Mouse (Mus musculus): Measurements from ENCODE around the gene Trim15. TPM values are rescaled to one million over a fixed set of nuclear protein-coding genes. Genes with fewer than 3 reads are reported as not detected.

The Trim15 gene
- polyA plus RNA-seq, 1 experiment from 2014 or later = 0.10 TPM

- 44% methylated on average over 2 of the region's 2 CpGs for WGBS
- no peak overlapping the region for H3K4me3 ChIP-seq
- H3K27me3 ChIP-seq = peaks cover 14% of the 10 kb centered on the region
- H3K4me2 ChIP-seq = no peak overlapping the region
- H3K36me3 ChIP-seq = peaks cover 27% of the 10 kb centered on the region
- ATAC-seq (ENCODE audit: insufficient number of reproducible peaks, low FRiP score, low TSS enrichment, low read depth) = no peak
- no peaks in the 10 kb centered on the region for H3K9me3 ChIP-seq
- H3K9ac ChIP-seq = no peak overlapping the region
- no peak overlapping the region for H3K27ac ChIP-seq
- 0 out of 2 replicates have a peak, but pooled peaks cover 2% of the 10 kb centered on the region for H3K4me1 ChIP-seq
Measured at GRCm38 (mm10) chr17:36861680-36862079, 5.3 kb downstream of the Trim15 start.

- peaks cover 60% of the 10 kb centered on the region for H3K36me3 ChIP-seq
- no peak for ATAC-seq (ENCODE audit: insufficient number of reproducible peaks, low FRiP score, low TSS enrichment, low read depth)
- WGBS = 86% methylated on average over 3 of the region's 3 CpGs
Measured at GRCm38 (mm10) chr17:36858181-36858580, 8.8 kb downstream of the Trim15 start.

GRCm38 (mm10) chr17:36856236-36856635 is 10.8 kb downstream of the Trim15 start:
- H3K9me3 ChIP-seq = no peaks in the 10 kb centered on the region
- no peak overlapping the region for H3K4me3 ChIP-seq
- H3K4me1 ChIP-seq = no peaks in the 10 kb centered on the region
- no peaks in the 10 kb centered on the region for H3K27me3 ChIP-seq
- 92% methylated on average over 4 of the region's 4 CpGs for WGBS
- peaks cover 80% of the 10 kb centered on the region for H3K36me3 ChIP-seq
- no peak for ATAC-seq (ENCODE audit: insufficient number of reproducible peaks, low FRiP score, low TSS enrichment, low read depth)
- H3K27ac ChIP-seq = no peak overlapping the region
- no peak overlapping the region for H3K9ac ChIP-seq
- no peak overlapping the region for H3K4me2 ChIP-seq

More at GRCm38 (mm10) chr17:36858181-36858580, 8.8 kb downstream of the Trim15 start:
- H3K27me3 ChIP-seq = no peaks in the 10 kb centered on the region
- H3K4me2 ChIP-seq = no peak overlapping the region
- no peak overlapping the region for H3K9ac ChIP-seq
- H3K27ac ChIP-seq = no peak overlapping the region
- H3K4me3 ChIP-seq = no peak overlapping the region
- H3K9me3 ChIP-seq = no peaks in the 10 kb centered on the region
- no peaks in the 10 kb centered on the region for H3K4me1 ChIP-seq

GRCm38 (mm10) chr17:36855484-36855883 is 11.5 kb downstream of the Trim15 start:
- H3K4me2 ChIP-seq = no peak overlapping the region
- no peaks in the 10 kb centered on the region for H3K4me1 ChIP-seq
- H3K27me3 ChIP-seq = no peaks in the 10 kb centered on the region
- 91% methylated on average over 3 of the region's 3 CpGs for WGBS
- H3K9ac ChIP-seq = no peak overlapping the region
- no peaks in the 10 kb centered on the region for H3K9me3 ChIP-seq
- H3K27ac ChIP-seq = no peak overlapping the region
- H3K36me3 ChIP-seq = peaks cover 86% of the 10 kb centered on the region
- ATAC-seq (ENCODE audit: insufficient number of reproducible peaks, low FRiP score, low TSS enrichment, low read depth) = no peak
- H3K4me3 ChIP-seq = no peak overlapping the region

- Histone ChIP-seq H3K9me3 (no peaks in the 10 kb centered on the region), H3K36me3 (peaks cover 62% of the 10 kb centered on the region), H3K4me1 (no peaks in the 10 kb centered on the region), H3K4me2 (no peak overlapping the region), H3K27ac (no peak overlapping the region), H3K4me3 (no peak overlapping the region), H3K27me3 (no peaks in the 10 kb centered on the region), H3K9ac (no peak overlapping the region)
- no peak for ATAC-seq (ENCODE audit: insufficient number of reproducible peaks, low FRiP score, low TSS enrichment, low read depth)
- WGBS = 85% methylated on average over 5 of the region's 5 CpGs
Measured at GRCm38 (mm10) chr17:36851627-36852026, 15.4 kb downstream of the Trim15 start.

GRCm38 (mm10) chr17:36851200-36851599 is 15.8 kb downstream of the Trim15 start:
- no peaks in the 10 kb centered on the region for H3K4me1 ChIP-seq
- WGBS = 84% methylated on average over 5 of the region's 5 CpGs
- no peak overlapping the region for H3K27ac ChIP-seq
- H3K27me3 ChIP-seq = no peaks in the 10 kb centered on the region
- ATAC-seq (ENCODE audit: insufficient number of reproducible peaks, low FRiP score, low TSS enrichment, low read depth) = no peak
- H3K9me3 ChIP-seq = no peaks in the 10 kb centered on the region
- peaks cover 60% of the 10 kb centered on the region for H3K36me3 ChIP-seq
- no peak overlapping the region for H3K4me2 ChIP-seq
- no peak overlapping the region for H3K9ac ChIP-seq
- H3K4me3 ChIP-seq = no peak overlapping the region

- H3K9me3 ChIP-seq = no peaks in the 10 kb centered on the region
- WGBS = 81% methylated on average over 2 of the region's 2 CpGs
- no peak overlapping the region for H3K4me2 ChIP-seq
- H3K27me3 ChIP-seq = no peaks in the 10 kb centered on the region
- no peak for ATAC-seq (ENCODE audit: insufficient number of reproducible peaks, low FRiP score, low TSS enrichment, low read depth)
- H3K4me1 ChIP-seq = no peaks in the 10 kb centered on the region; the same call in 1 of the 2 replicates
- no peak overlapping the region for H3K9ac ChIP-seq
- H3K36me3 ChIP-seq = peaks cover 52% of the 10 kb centered on the region
- H3K27ac ChIP-seq = no peak overlapping the region
- H3K4me3 ChIP-seq = no peak overlapping the region
Measured at GRCm38 (mm10) chr17:36849992-36850391, 17.0 kb downstream of the Trim15 start.

GRCm38 (mm10) chr17:36848911-36849310 is 18.1 kb downstream of the Trim15 start:
- H3K9me3 ChIP-seq = no peaks in the 10 kb centered on the region
- no peak overlapping the region for H3K4me3 ChIP-seq
- WGBS = 68% methylated on average over 5 of the region's 5 CpGs
- ATAC-seq (ENCODE audit: insufficient number of reproducible peaks, low FRiP score, low TSS enrichment, low read depth) = no peak
- peaks cover 42% of the 10 kb centered on the region for H3K36me3 ChIP-seq
- H3K4me2 ChIP-seq = no peak overlapping the region
- H3K27me3 ChIP-seq = no peaks in the 10 kb centered on the region
- no peak overlapping the region for H3K9ac ChIP-seq
- H3K27ac ChIP-seq = no peak overlapping the region
- H3K4me1 ChIP-seq = peaks cover 4% of the 10 kb centered on the region; the same call in 1 of the 2 replicates

- 65% methylated on average over 1 of the region's 1 CpGs for WGBS
- ATAC-seq (ENCODE audit: insufficient number of reproducible peaks, low FRiP score, low TSS enrichment, low read depth) = no peak
- peaks cover 9% of the 10 kb centered on the region for H3K36me3 ChIP-seq
- no peaks in the 10 kb centered on the region for H3K27me3 ChIP-seq
- H3K4me2 ChIP-seq = no peak overlapping the region
- no peak overlapping the region for H3K9ac ChIP-seq
- H3K27ac ChIP-seq = no peak overlapping the region
- peaks cover 6% of the 10 kb centered on the region; the same call in 1 of the 2 replicates for H3K4me1 ChIP-seq
- H3K9me3 ChIP-seq = no peaks in the 10 kb centered on the region
- no peak overlapping the region for H3K4me3 ChIP-seq
Measured at GRCm38 (mm10) chr17:36844725-36845124, 22.3 kb downstream of the Trim15 start.

GRCm38 (mm10) chr17:36844286-36844719 is 22.7 kb downstream of the Trim15 start:
- Histone ChIP-seq H3K4me3 (no peak overlapping the region), H3K27me3 (no peaks in the 10 kb centered on the region), H3K4me1 (peaks cover 6% of the 10 kb centered on the region; the same call in 1 of the 2 replicates), H3K9me3 (no peaks in the 10 kb centered on the region), H3K4me2 (no peak overlapping the region), H3K27ac (no peak overlapping the region), H3K9ac (no peak overlapping the region), H3K36me3 (peaks cover 9% of the 10 kb centered on the region)
- no peak for ATAC-seq (ENCODE audit: insufficient number of reproducible peaks, low FRiP score, low TSS enrichment, low read depth)

GRCm38 (mm10) chr17:36843696-36844095 is 23.3 kb downstream of the Trim15 start:
- peaks cover 6% of the 10 kb centered on the region; the same call in 1 of the 2 replicates for H3K4me1 ChIP-seq
- ATAC-seq (ENCODE audit: insufficient number of reproducible peaks, low FRiP score, low TSS enrichment, low read depth) = no peak
- H3K27me3 ChIP-seq = no peaks in the 10 kb centered on the region
- no peaks in the 10 kb centered on the region for H3K9me3 ChIP-seq
- H3K36me3 ChIP-seq = peaks cover 9% of the 10 kb centered on the region
- 84% methylated on average over 7 of the region's 7 CpGs for WGBS
- no peak overlapping the region for H3K27ac ChIP-seq
- no peak overlapping the region for H3K4me2 ChIP-seq
- H3K9ac ChIP-seq = no peak overlapping the region
- no peak overlapping the region for H3K4me3 ChIP-seq

- ATAC-seq (ENCODE audit: insufficient number of reproducible peaks, low FRiP score, low TSS enrichment, low read depth) = no peak
- Histone ChIP-seq H3K4me3 (no peak overlapping the region), H3K36me3 (0 out of 2 replicates have a peak, but pooled peaks cover 2% of the 10 kb centered on the region)
Measured at GRCm38 (mm10) chr17:36840961-36841445, 26.0 kb downstream of the Trim15 start.

GRCm38 (mm10) chr17:36839931-36840330 is 27.1 kb downstream of the Trim15 start:
- no peaks in the 10 kb centered on the region for H3K27me3 ChIP-seq
- H3K9me3 ChIP-seq = no peaks in the 10 kb centered on the region
- H3K4me1 ChIP-seq = peaks cover 15% of the 10 kb centered on the region
- 71% methylated on average over 3 of the region's 3 CpGs for WGBS
- no peak overlapping the region for H3K4me3 ChIP-seq
- no peak overlapping the region for H3K27ac ChIP-seq
- no peak overlapping the region for H3K9ac ChIP-seq
- H3K4me2 ChIP-seq = no peak overlapping the region
- no peak for ATAC-seq (ENCODE audit: insufficient number of reproducible peaks, low FRiP score, low TSS enrichment, low read depth)
- H3K36me3 ChIP-seq = no peaks in the 10 kb centered on the region

More at GRCm38 (mm10) chr17:36840961-36841445, 26.0 kb downstream of the Trim15 start:
- Histone ChIP-seq H3K27ac (no peak overlapping the region), H3K27me3 (no peaks in the 10 kb centered on the region), H3K9ac (no peak overlapping the region), H3K4me2 (no peak overlapping the region), H3K4me1 (peaks cover 12% of the 10 kb centered on the region), H3K9me3 (no peaks in the 10 kb centered on the region)

Data from limb, embryonic 15.5 days (tissue).